Mouse (Mus musculus) layer of hippocampus, postnatal 25 days (tissue): Measurements from ENCODE around the gene Gdf11. TPM values are rescaled to one million over a fixed set of nuclear protein-coding genes. Genes with fewer than 3 reads are reported as not detected.

Experiments used
- DNase-seq, 2 experiments: peaks; one replicate each; pipeline ENCODE4 v3.0.0; 2022; ENCODE audit warnings: mixed read lengths in 2 of 2, low spot score in 1 of 2; ENCODE audit errors: extremely low spot score in 1 of 2
- total RNA-seq, 2 experiments: library from RNA; stranded (reverse); gene quantifications; 2 replicates each; pipeline ENCODE4 v1.2.3; 2021

Gene Gdf11
- total RNA-seq, 2 experiments from 2014 or later = 20.9 to 21.4 TPM

GRCm38 (mm10) chr10:128920736-128921161 lies 29.2 kb upstream of the Gdf11 start:
- DNase-seq = no peak

DNA sequence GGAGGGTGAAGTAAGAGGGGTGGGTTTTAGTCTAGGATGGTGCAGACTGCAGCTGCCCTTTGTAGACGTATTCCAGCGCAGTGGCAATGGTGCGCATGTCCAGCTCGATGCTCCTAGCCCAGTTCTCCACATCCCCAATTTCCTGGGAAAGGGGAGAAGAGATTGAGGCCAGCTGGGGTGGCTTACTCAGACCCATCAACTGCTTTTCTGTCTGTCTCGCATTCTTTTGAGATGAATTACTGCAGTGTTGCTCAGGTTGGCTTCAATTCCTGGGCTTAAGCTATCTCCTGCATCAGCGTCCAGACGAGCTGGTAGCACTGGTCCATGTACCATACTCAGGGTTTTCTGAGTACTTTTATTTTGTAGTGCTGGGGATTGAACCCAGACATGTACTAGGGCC lies 28.4 kb upstream of the Gdf11 start:
- no peak for DNase-seq

GRCm38 (mm10) chr10:128919203-128919631 lies 27.7 kb upstream of the Gdf11 start:
- DNase-seq = no peak

DNA sequence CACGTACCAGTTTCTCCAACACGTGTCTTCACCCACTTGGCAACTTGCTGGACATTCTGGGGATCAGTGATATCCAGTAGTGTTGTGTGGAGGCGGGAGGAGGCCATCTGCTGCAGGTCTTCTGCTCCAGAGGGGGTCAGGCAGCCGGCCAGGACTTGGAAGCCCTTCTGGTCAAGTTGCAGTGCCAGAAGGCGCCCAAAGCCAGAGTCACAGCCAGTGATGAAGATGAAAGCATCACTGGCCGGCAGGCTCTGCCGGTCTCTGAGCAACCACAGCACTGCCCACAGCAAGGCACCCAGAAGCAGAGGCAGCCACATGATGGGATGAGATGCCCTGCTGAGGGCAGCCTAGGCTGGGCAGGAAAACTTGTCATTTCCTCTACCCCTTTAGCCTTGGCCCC lies 26.7 kb upstream of the Gdf11 start:
- DNase-seq = peak in 1 of 2 experiments; percentile 47

GRCm38 (mm10) chr10:128917400-128917799 lies 25.9 kb upstream of the Gdf11 start:
- DNase-seq = no peak

- DNase-seq = no peak
Observed at GRCm38 (mm10) chr10:128916665-128917064, 25.1 kb upstream of the Gdf11 start.

- DNase-seq = no peak
Observed at GRCm38 (mm10) chr10:128915550-128915949, 24.0 kb upstream of the Gdf11 start.

GRCm38 (mm10) chr10:128913696-128914095 lies 22.2 kb upstream of the Gdf11 start:
- no peak for DNase-seq

DNA sequence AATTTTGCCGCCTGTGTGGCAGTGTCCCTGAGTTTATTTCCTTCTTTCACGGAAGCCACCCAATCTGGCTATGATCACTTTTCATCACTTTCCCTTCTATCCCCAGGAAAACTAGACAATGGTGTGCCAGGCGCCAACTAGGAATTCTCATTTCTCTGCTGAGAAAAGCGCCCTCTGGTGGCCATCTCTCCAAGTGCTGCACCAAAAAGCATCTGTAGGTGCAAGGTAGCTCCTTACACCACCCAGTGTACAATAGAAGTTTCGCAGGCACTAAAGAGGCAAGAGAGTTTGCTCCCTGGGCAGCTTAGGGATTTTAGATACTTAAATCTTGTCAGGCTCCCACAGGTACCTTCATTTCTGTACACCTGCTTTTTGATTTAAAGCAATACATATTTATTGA lies 21.7 kb upstream of the Gdf11 start:
- peak; percentile 78 to 97 for DNase-seq

DNA sequence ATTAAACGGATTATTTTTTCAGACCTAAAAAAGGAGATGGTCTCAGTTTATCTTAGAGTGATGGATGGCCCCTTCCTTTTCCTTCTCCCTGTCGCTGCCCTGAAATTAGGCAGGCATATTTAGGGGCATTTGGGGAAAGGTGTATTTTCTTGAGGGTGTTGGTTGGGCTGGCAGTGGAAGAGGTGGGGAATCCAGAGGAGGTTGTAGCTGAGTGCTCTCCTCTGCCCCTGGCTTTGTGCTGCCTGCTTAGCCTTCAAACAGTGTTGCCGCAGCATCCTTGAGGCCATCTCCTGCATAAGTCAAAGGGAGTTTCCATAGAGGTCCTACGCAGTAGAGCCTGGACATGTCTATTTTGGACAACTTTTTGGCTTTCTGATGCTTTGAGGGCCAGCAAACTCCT lies 21.3 kb upstream of the Gdf11 start:
- DNase-seq = no peak

DNA sequence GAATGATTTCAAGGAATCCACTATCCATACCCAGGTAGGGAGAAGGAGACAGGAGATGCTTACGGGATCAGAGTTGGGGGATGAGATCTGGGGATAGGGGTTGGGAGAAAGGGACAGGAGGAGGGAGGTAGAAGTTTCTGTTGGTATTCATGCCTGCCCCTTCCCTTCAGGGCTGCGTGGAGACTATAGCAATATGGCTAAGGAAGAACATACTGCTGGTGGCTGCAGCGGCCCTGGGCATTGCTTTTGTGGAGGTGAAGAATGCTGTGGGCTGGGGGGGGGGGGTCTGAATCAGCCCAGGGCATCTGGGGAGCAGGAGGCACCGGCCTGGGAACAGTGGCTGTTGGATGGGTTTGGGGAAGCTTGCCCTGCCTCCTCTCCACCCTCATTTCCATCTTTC lies 20.8 kb upstream of the Gdf11 start:
- no peak for DNase-seq

DNA sequence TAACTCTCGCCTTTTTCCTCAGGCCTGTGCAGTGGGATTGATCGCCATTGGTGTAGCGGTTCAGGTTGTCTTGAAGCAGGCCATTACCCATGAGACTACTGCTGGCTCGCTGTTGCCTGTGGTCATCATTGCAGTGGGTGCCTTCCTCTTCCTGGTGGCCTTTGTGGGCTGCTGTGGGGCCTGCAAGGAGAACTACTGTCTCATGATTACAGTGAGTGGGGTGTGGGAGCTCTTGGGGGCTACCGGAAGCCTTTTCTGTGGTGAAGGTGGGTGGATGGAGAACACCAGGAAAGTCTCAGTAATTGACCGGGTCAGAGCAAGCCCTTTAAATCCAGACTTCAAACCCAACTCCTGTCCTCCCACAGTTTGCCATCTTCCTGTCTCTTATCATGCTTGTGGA lies 19.9 kb upstream of the Gdf11 start:
- no peak for DNase-seq

DNA sequence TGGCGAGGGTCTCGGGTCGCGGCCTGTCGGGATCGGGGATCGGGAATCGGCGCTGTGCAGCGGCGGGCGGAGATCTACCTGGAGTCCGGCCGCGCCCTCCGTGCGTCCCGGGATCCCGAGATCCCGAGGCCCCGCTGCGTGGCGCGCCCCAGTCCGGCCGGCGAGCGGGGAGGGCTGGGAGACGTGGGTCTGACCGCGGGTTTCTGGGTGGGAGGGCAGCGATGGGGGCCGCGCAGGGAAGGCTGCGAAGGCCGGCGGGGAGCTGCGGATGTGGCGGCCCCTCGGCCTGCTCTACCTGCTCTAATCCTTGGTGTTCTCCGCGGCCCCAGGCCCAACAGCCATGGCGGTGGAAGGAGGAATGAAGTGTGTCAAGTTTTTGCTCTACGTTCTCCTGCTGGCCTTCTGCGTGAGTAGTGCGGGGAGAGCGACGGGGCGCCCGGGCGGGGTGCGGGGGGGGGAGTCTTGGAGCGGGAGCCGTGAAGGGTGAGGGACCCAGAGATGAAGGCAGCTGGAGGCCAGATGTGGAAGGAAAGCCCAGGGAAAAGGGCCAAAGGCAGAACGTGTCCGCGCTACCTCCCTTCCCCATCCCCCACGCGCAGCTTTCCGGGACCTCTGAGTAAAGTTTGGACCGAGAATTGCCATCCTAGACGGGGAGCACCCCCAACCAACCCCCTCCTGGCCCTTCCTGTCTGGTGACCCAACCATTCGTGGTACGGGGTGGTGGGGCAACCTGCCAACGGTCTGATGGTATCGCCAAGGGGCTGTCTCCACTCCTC lies 18.7 kb upstream of the Gdf11 start:
- DNase-seq = peak in 1 of 2 experiments; percentile 64

DNA sequence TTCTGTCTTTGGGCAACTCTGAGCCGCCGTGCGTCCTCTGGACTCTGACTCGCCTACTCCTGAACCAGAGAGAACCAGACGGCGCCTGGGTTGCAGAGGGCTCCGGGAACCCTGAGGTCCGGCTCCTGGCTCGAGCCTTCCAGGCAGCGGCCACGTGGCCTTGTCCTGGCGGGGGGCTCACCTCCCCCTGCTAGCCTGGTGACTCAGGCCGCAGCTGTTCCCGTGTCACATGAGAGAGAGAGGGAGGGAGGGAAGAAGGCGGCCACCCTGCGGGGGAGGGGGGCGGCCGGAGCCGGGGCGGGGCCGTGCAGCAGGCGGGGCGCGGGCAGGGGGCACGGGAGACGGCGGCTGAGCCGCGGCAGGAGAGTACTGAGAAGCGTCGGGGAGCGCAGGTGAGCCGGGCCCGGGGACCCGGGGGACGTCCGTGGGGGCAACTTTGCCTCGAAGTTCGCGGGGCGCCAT lies 18.1 kb upstream of the Gdf11 start:
- DNase-seq = peak in 1 of 2 experiments; percentile 44

- DNase-seq = no peak
Observed at GRCm38 (mm10) chr10:128908778-128909448, 17.4 kb upstream of the Gdf11 start.

DNA sequence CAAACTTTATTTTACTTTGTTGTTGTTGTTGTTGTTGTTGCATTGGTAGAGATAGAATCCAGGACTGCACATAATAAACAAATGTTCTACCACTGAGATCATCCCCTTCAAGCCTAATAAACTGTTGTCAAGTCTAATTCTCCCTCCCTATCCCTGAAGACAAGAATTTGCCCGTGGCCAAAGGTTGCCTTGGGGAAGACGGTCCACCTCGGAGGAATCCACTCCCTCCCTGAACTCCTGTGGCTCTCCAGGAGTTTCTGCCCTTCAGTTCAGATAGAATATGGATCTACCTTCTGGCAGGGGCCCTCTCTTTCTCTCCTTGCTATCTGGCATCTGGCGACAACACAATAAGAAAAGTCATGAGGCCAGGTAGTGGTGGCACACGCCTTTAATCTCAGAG lies 13.3 kb upstream of the Gdf11 start:
- DNase-seq = no peak

GRCm38 (mm10) chr10:128902409-128902988 lies 11.0 kb upstream of the Gdf11 start:
- DNase-seq = no peak

DNA sequence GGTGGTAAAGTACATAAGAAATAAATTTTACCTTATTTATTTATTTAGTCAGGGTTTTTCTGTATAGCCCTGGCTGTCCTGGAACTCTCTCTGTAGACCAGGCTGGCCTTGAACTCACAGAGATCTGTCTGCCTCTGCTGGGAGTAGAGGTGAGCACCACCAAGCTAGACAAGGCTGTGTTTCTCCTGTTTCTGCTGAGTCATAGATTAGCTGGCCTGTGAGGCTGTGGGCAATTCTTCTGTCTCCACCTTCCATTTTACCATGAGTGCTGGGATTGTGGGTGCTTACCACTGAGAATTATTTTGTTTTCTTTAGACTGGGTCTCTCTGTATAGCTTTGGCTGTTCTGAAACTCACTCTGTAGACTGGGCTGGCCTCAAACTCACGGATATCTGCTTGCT lies 9.9 kb upstream of the Gdf11 start:
- no peak for DNase-seq

DNA sequence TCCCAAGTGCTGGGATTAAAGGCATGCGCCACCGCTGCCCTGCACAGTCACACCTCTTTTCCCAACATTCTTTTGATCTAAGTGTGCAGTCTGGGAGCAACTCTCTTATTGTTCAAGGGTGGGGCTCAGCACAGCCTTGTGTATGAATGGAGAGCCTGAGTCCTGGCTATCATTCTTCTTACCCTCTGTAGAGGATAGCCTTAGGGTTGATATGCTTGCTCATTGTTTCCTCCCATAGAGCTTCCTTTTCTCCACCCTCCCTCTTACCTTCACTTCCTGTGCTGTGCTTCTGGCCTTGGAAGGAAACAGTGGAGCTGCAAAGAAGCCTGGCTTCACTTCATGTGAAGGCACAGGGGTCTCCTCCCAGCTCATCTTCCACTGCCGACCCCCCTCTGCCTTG lies 9.2 kb upstream of the Gdf11 start, which contains the start of gene Cd63:
Cd63 (plus strand) TSS at position 292 of the 400 bp plus-strand sequence.
- DNase-seq = no peak

DNA sequence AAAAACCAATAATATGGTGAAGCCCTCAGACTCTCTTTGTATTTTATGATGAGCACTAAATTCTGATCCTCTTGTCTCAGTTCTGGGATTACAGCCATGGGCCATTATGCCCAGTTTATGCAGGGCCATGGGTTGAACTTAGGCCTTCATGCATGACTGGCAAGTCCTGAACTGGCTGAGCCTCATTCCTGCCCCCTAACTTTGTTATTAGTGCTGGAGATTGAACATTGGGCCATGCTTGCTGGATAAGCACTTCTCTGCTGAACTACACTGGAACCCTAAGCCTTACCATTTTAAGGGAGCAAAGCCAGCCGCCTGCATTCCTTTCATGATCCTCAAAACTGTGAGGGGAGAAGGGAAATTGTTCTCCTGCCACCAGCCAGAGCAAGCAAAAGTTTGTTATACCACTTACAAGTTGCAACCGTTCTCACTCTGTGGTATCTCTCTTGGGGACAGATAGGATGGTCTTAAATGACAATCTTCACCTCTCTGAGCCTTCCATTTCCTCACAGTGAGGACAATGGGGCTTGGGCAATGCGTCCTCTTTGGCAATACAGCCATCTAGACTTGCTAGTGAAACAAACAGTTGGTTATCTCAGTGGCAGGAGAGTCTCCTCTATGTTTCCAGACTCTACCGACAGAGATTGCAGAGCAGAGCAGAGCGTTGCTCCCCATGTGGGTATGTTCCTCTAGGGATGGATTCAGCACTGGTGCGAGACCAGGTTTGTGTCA lies 8.4 kb upstream of the Gdf11 start:
- no peak for DNase-seq

DNA sequence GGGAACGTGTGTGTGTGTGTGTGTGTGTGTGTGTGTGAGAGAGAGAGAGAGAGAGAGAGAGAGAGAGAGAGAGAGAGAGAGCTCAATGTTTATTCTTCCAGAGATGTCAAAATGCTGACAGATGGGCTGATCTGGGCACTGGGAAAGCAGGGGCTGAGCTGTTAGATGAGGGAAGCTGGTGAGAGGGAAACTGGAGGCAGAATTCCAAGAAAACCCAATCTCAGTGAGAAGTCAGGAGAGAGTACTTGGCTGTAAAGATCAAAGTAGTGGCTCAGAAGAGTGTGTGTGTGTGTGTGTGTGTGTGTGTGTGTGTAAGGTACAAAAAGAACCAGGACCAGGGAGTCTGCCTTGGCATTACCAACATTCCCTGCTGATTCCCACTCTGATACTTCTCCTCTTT lies 6.0 kb upstream of the Gdf11 start:
- DNase-seq = no peak
